In the genomic region with DNA sequence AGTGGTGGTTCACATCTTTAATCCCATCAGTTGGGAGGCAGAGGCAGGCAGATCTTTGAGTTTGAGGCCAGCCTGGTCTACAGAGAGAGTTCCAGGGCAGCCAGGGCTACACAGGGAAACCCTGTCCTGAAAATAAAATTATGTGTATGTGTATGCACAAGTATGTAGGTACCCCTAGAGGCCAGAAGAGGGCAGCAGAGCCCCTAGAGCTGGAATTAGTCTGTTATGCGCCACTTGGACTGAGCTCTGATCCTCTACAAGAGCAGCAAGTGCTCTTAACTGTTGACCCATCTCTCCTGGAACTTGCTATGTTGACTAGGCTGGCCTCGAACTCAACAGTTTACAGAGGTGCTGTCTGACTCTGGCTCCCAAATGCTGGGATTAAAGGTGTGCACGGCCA, we compare ENCODE assay signal across 13 mouse cellular contexts. TPM values are rescaled to one million over a fixed set of nuclear protein-coding genes. Genes with fewer than 3 reads are reported as not detected.
DNase-seq lines count a peak whose midpoint lies in the region; ATAC-seq and TF ChIP-seq lines count a peak whose summit lies in the region.
"Had no signal": no experiment of that assay in that cellular context is flagged by ENCODE, and none has a peak within 500 bp of the region (broad histone marks: within the 10 kb centered on the region; RNA-seq: fewer than 3 reads in every experiment).

No protein-coding gene starts in this region.

- H3K4me1 ChIP-seq in embryonic facial prominence, embryonic 11.5 days (ENCODE audit: control insufficient read depth, insufficient read depth, low read length) = no peaks in the 10 kb centered on the region
- peaks cover 8% of the 10 kb centered on the region for H3K4me1 ChIP-seq in embryonic facial prominence, embryonic 10.5 days
- H3K4me1 ChIP-seq in midbrain, postnatal 0 days (ENCODE audit: insufficient read depth, low read length) = no peaks in the 10 kb centered on the region
- peaks cover 7% of the 10 kb centered on the region; the same call in 1 of the 2 replicates for H3K4me1 ChIP-seq in midbrain, embryonic 16.5 days (ENCODE audit: control insufficient read depth, insufficient read depth, low read length)
- H3K4me1 ChIP-seq in heart, embryonic 12.5 days (replicated peaks) = peaks cover 7% of the 10 kb centered on the region

- H3K4me2 ChIP-seq in embryonic facial prominence, embryonic 11.5 days (ENCODE audit: low read depth, low read length) = no peak overlapping the region
- no peak overlapping the region for H3K4me2 ChIP-seq in midbrain, postnatal 0 days (ENCODE audit: low read depth, low read length, poor library complexity, severe bottlenecking)
- H3K4me2 ChIP-seq in midbrain, embryonic 16.5 days (ENCODE audit: low read length) = no peak overlapping the region
- no peak overlapping the region for H3K4me2 ChIP-seq in heart, embryonic 12.5 days

- H3K27me3 ChIP-seq in embryonic facial prominence, embryonic 11.5 days (ENCODE audit: control insufficient read depth, insufficient read depth, low read length) = no peaks in the 10 kb centered on the region
- H3K27me3 ChIP-seq in embryonic facial prominence, embryonic 10.5 days (replicated peaks; ENCODE audit: low read depth, poor library complexity, severe bottlenecking) = peaks cover 8% of the 10 kb centered on the region; the same call in 1 of the 2 replicates
- no peaks in the 10 kb centered on the region for H3K27me3 ChIP-seq in midbrain, postnatal 0 days (ENCODE audit: insufficient read depth, low read length)
- H3K27me3 ChIP-seq in midbrain, embryonic 16.5 days (ENCODE audit: control insufficient read depth, insufficient read depth, low read depth, low read length) = no peaks in the 10 kb centered on the region
- H3K27me3 ChIP-seq in heart, embryonic 12.5 days (replicated peaks) = peaks cover 14% of the 10 kb centered on the region

- no peaks in the 10 kb centered on the region for H3K36me3 ChIP-seq in embryonic facial prominence, embryonic 11.5 days (replicated peaks; ENCODE audit: control insufficient read depth, insufficient read depth, low read depth, low read length)
- H3K36me3 ChIP-seq in embryonic facial prominence, embryonic 10.5 days (replicated peaks) = no peaks in the 10 kb centered on the region
- H3K36me3 ChIP-seq in midbrain, postnatal 0 days (ENCODE audit: insufficient read depth, low read length) = no peaks in the 10 kb centered on the region
- H3K36me3 ChIP-seq in midbrain, embryonic 16.5 days (ENCODE audit: control insufficient read depth, insufficient read depth, low read length) = no peaks in the 10 kb centered on the region
- no peaks in the 10 kb centered on the region for H3K36me3 ChIP-seq in heart, embryonic 12.5 days

- ATAC-seq in embryonic facial prominence, embryonic 11.5 days (replicated peaks; ENCODE audit: insufficient number of reproducible peaks, low FRiP score, low TSS enrichment, low read depth) = no peak
- no peak for ATAC-seq in midbrain, postnatal 0 days (ENCODE audit: low FRiP score)
- no peak for ATAC-seq in midbrain, embryonic 16.5 days
- no peak for ATAC-seq in heart, embryonic 12.5 days (ENCODE audit: insufficient number of reproducible peaks, low FRiP score)

- H3K4me3 ChIP-seq in embryonic facial prominence, embryonic 11.5 days (ENCODE audit: low read depth, low read length) = no peak overlapping the region
- no peak overlapping the region for H3K4me3 ChIP-seq in embryonic facial prominence, embryonic 10.5 days
- no peak overlapping the region for H3K4me3 ChIP-seq in midbrain, postnatal 0 days (ENCODE audit: low read depth, low read length)
- H3K4me3 ChIP-seq in midbrain, embryonic 16.5 days (ENCODE audit: low read depth, low read length) = no peak overlapping the region
- H3K4me3 ChIP-seq in heart, embryonic 12.5 days = no peak overlapping the region
- H3K4me3 ChIP-seq: erythroblast, embryonic 14.5 days; megakaryocyte, embryonic 14.5 days had no signal

- H3K9me3 ChIP-seq in embryonic facial prominence, embryonic 11.5 days (replicated peaks; ENCODE audit: control insufficient read depth, low read length) = no peaks in the 10 kb centered on the region
- H3K9me3 ChIP-seq in embryonic facial prominence, embryonic 10.5 days = no peaks in the 10 kb centered on the region
- no peaks in the 10 kb centered on the region for H3K9me3 ChIP-seq in midbrain, postnatal 0 days (ENCODE audit: low read length)
- H3K9me3 ChIP-seq in midbrain, embryonic 16.5 days (replicated peaks; ENCODE audit: control insufficient read depth, low read length, poor library complexity, severe bottlenecking) = no peaks in the 10 kb centered on the region
- H3K9me3 ChIP-seq in heart, embryonic 12.5 days (replicated peaks) = peaks cover 4% of the 10 kb centered on the region

- 95% methylated on average over 3 of the region's 3 CpGs for WGBS in embryonic facial prominence, embryonic 11.5 days
- 87% methylated on average over 3 of the region's 3 CpGs for WGBS in embryonic facial prominence, embryonic 10.5 days
- WGBS in midbrain, postnatal 0 days = 92% methylated on average over 3 of the region's 3 CpGs
- WGBS in midbrain, embryonic 16.5 days = 85% methylated on average over 3 of the region's 3 CpGs
- WGBS in heart, embryonic 12.5 days = 85% methylated on average over 3 of the region's 3 CpGs

- no peak overlapping the region for H3K9ac ChIP-seq in embryonic facial prominence, embryonic 11.5 days (replicated peaks; ENCODE audit: low read length)
- no peak overlapping the region for H3K9ac ChIP-seq in midbrain, postnatal 0 days (replicated peaks; ENCODE audit: low read length, poor library complexity, severe bottlenecking)
- H3K9ac ChIP-seq in midbrain, embryonic 16.5 days (ENCODE audit: low read depth, low read length) = no peak overlapping the region
- no peak overlapping the region for H3K9ac ChIP-seq in heart, embryonic 12.5 days

- H3K27ac ChIP-seq in embryonic facial prominence, embryonic 11.5 days (replicated peaks; ENCODE audit: low read depth, low read length) = no peak overlapping the region
- H3K27ac ChIP-seq in embryonic facial prominence, embryonic 10.5 days (replicated peaks) = no peak overlapping the region
- no peak overlapping the region for H3K27ac ChIP-seq in midbrain, postnatal 0 days (ENCODE audit: low read depth, low read length)
- H3K27ac ChIP-seq in midbrain, embryonic 16.5 days (ENCODE audit: low read length) = no peak overlapping the region
- H3K27ac ChIP-seq in heart, embryonic 12.5 days (ENCODE audit: poor library complexity, severe bottlenecking) = no peak overlapping the region

- TF ChIP-seq CTCF in midbrain, postnatal 0 days (IDR thresholded peaks at IDR 0.05) = peak; percentile 48
- peak; percentile 13; the same call in 1 of the 2 replicates for TF ChIP-seq CTCF in brain, embryonic 14.5 days (IDR thresholded peaks at IDR 0.05; ENCODE audit: borderline replicate concordance, extremely low read depth, insufficient read depth, insufficient read length)

- DNase-seq in embryonic facial prominence, embryonic 11.5 days (ENCODE audit: low spot score) = peak; percentile 32
- no peak for DNase-seq in embryonic facial prominence, embryonic 10.5 days (ENCODE audit: low spot score)
- DNase-seq in midbrain, postnatal 0 days (ENCODE audit: low spot score) = peak; percentile 51
- peak; percentile 26 for DNase-seq in brain, embryonic 14.5 days (ENCODE audit: low read depth)
- peak; percentile 33 for DNase-seq in retina, postnatal 1 day
- no peak for DNase-seq in right cerebral cortex, postnatal 14 days
- DNase-seq: heart, adult 18-20 months; kidney, adult 8-10 months had no signal

- TF ChIP-seq POLR2A in brain, embryonic 14.5 days (IDR thresholded peaks at IDR 0.05; ENCODE audit: borderline replicate concordance, extremely low read depth, insufficient read depth, insufficient read length, poor library complexity, severe bottlenecking) = no peak

RNA-seq across cellular contexts. Expression of gene Syndig1l, which starts 28.1 kb away (rescaled TPM):
- polyA plus RNA-seq in embryonic facial prominence, embryonic 11.5 days (2014; fragmentation: Nextera tagmentation; extraction: Ambion mirVana) = not detected in 2 replicates
- polyA plus RNA-seq in embryonic facial prominence, embryonic 10.5 days (2016; fragmentation: Nextera tagmentation; extraction: Ambion mirVana) = not detected in 2 replicates
- total RNA-seq in midbrain, postnatal 0 days (2014; rRNA removed) = 29.3 and 32.0 TPM in 2 replicates
- polyA plus RNA-seq in midbrain, postnatal 0 days (2015; fragmentation: Nextera tagmentation; extraction: Ambion mirVana) = 15.7 and 17.4 TPM in 2 replicates
- 7.7 and 10.9 TPM in 2 replicates for polyA plus RNA-seq in midbrain, embryonic 16.5 days (2015; fragmentation: Nextera tagmentation; extraction: Ambion mirVana)
- 5.0 and 10.1 TPM in 2 replicates for polyA plus RNA-seq in brain, embryonic 14.5 days (2012; rRNA removed)
- polyA plus RNA-seq in heart, embryonic 12.5 days (2016; fragmentation: Nextera tagmentation; extraction: Ambion mirVana) = not detected in 2 replicates

RNA-seq across cellular contexts. Expression of gene Vrtn, which starts 29.7 kb away (rescaled TPM):
- polyA plus RNA-seq in embryonic facial prominence, embryonic 11.5 days (2014; fragmentation: Nextera tagmentation; extraction: Ambion mirVana) = not detected in 2 replicates
- polyA plus RNA-seq in embryonic facial prominence, embryonic 10.5 days (2016; fragmentation: Nextera tagmentation; extraction: Ambion mirVana) = not detected in 2 replicates
- not detected in 2 replicates for total RNA-seq in midbrain, postnatal 0 days (2014; rRNA removed)
- not detected in 2 replicates for polyA plus RNA-seq in midbrain, postnatal 0 days (2015; fragmentation: Nextera tagmentation; extraction: Ambion mirVana)
- 0.08 and 0.09 TPM in 2 replicates for polyA plus RNA-seq in midbrain, embryonic 16.5 days (2015; fragmentation: Nextera tagmentation; extraction: Ambion mirVana)
- polyA plus RNA-seq in brain, embryonic 14.5 days (2012; rRNA removed) = 0.03 TPM in 1 of 2 replicates, not detected in the other
- polyA plus RNA-seq in heart, embryonic 12.5 days (2016; fragmentation: Nextera tagmentation; extraction: Ambion mirVana) = not detected in 2 replicates
- total RNA-seq: heart, adult 18-20 months had no signal
- polyA plus RNA-seq: erythroblast, embryonic 14.5 days; stomach, embryonic 16.5 days had no signal

RNA-seq across cellular contexts. Expression of gene Abcd4, which starts 53.3 kb away (rescaled TPM):
- 6.3 and 6.5 TPM in 2 replicates for polyA plus RNA-seq in embryonic facial prominence, embryonic 11.5 days (2014; fragmentation: Nextera tagmentation; extraction: Ambion mirVana)
- polyA plus RNA-seq in embryonic facial prominence, embryonic 10.5 days (2016; fragmentation: Nextera tagmentation; extraction: Ambion mirVana) = 12.7 and 13.6 TPM in 2 replicates
- 6.8 and 10.0 TPM in 2 replicates for total RNA-seq in midbrain, postnatal 0 days (2014; rRNA removed)
- 9.0 and 10.4 TPM in 2 replicates for polyA plus RNA-seq in midbrain, postnatal 0 days (2015; fragmentation: Nextera tagmentation; extraction: Ambion mirVana)
- 13.9 and 14.5 TPM in 2 replicates for polyA plus RNA-seq in midbrain, embryonic 16.5 days (2015; fragmentation: Nextera tagmentation; extraction: Ambion mirVana)
- 25.1 and 34.0 TPM in 2 replicates for polyA plus RNA-seq in brain, embryonic 14.5 days (2012; rRNA removed)
- polyA plus RNA-seq in heart, embryonic 12.5 days (2016; fragmentation: Nextera tagmentation; extraction: Ambion mirVana) = 10.3 and 10.4 TPM in 2 replicates

Comparison
In these comparisons a context has a peak if more than half of its experiments do, and no peak if none do; other contexts are left out.
1. DNase-seq: peak in embryonic facial prominence, embryonic 11.5 days (single experiment), midbrain, postnatal 0 days (single experiment), brain, embryonic 14.5 days (single experiment) and retina, postnatal 1 day (single experiment); none in embryonic facial prominence, embryonic 10.5 days (single experiment) and right cerebral cortex, postnatal 14 days (single experiment).